Mouse (Mus musculus): ENCODE data around the gene AC131692.1.

- TF ChIP-seq GATA1 (IDR thresholded peaks at IDR 0.05; ENCODE audit: borderline replicate concordance, low read length) = no peak
- no peak for TF ChIP-seq FLI1 (IDR thresholded peaks at IDR 0.05; ENCODE audit: low read length)
Measured at GRCm38 (mm10) chr19:6047154-6047898, 46.9 kb upstream of the AC131692.1 start.
